Mouse (Mus musculus) forebrain, embryonic 13.5 days (tissue): Measurements from ENCODE around the gene Gm5129. TPM values are rescaled to one million over a fixed set of nuclear protein-coding genes. Genes with fewer than 3 reads are reported as not detected.
"Not testable (repeated sequence)": the region's sequence is repeated elsewhere in the genome, so short reads cannot be mapped to it uniquely, and the experiment has no call there.

Source experiments
- ATAC-seq: fragments of 200-750 bp; cut with Nextera tagmentation; 2 replicates; pipeline ENCODE4 v1.8.0; 2017
- H3K27ac ChIP-seq: fragments of 300-500 bp; sonication (generic); 2 replicates; pipeline ENCODE4 v1.5.1; 2015; ENCODE audit warnings: inconsistent platforms, mild to moderate bottlenecking, moderate library complexity
- H3K27me3 ChIP-seq: fragments of 300-500 bp; sonication (generic); 2 replicates; pipeline ENCODE4 v1.6.1; 2015; ENCODE audit warnings: mild to moderate bottlenecking, inconsistent platforms
- H3K36me3 ChIP-seq: fragments of 300-500 bp; sonication (generic); 2 replicates; pipeline ENCODE4 v1.6.1; 2015; ENCODE audit warnings: mild to moderate bottlenecking, inconsistent platforms; ENCODE audit not compliant: poor library complexity, severe bottlenecking
- H3K4me1 ChIP-seq: fragments of 300-500 bp; sonication (generic); 2 replicates; pipeline ENCODE4 v1.6.1; 2015; ENCODE audit warnings: inconsistent platforms
- H3K4me2 ChIP-seq: fragments of 300-500 bp; sonication (generic); 2 replicates; pipeline ENCODE4 v1.6.1; 2015; ENCODE audit warnings: inconsistent platforms, mild to moderate bottlenecking, moderate library complexity
- H3K4me3 ChIP-seq: fragments of 300-500 bp; sonication (generic); 2 replicates; pipeline ENCODE4 v1.5.1; 2015; ENCODE audit warnings: mild to moderate bottlenecking, inconsistent platforms
- H3K9ac ChIP-seq: fragments of 300-500 bp; sonication (generic); 2 replicates; pipeline ENCODE4 v1.6.1; 2015; ENCODE audit warnings: mild to moderate bottlenecking, inconsistent platforms
- H3K9me3 ChIP-seq: fragments of 300-500 bp; sonication (generic); replicated peaks from 2 replicates; pipeline ENCODE4 v1.6.1; 2016; ENCODE audit warnings: inconsistent platforms
- WGBS: fragments of 180-500 bp; shearing (Covaris S2); methylation state at CpG from one replicate; pipeline ENCODE4 v1.1.7; 2015; 5-methylcytosine and 5-hydroxymethylcytosine counted together
- polyA plus RNA-seq: library from polyadenylated mRNA; unstranded; fragments of >200 nt; fragmentation: Nextera tagmentation; extraction: Ambion mirVana; gene quantifications from 2 replicates; pipeline ENCODE4 v1.2.1, GENCODE M21; 2015

The Gm5129 gene
- polyA plus RNA-seq, 1 experiment from 2014 or later, result not detected

DNA sequence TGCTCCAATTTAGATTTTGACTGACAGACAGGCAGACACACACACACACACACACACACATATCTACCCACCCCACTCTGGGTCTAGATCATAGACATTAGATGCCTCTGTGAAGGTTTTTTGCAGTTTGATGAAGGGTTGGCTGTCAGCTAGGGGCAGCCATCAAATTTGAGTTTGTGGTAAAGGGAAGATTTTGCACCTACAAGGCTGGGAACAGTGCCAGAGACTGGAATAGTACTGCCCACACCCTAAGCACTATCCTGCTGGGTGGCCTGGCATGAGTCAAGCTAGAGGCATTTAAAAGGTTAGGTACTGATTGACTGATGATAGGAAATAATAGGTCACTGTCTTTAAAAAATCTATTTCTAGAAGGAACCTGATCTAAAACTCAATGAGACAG lies 15.6 kb upstream of the Gm5129 start:
- Histone ChIP-seq H3K27me3 (no peaks in the 10 kb centered on the region), H3K4me1 (no peaks in the 10 kb centered on the region), H3K36me3 (peaks cover 64% of the 10 kb centered on the region)

DNA sequence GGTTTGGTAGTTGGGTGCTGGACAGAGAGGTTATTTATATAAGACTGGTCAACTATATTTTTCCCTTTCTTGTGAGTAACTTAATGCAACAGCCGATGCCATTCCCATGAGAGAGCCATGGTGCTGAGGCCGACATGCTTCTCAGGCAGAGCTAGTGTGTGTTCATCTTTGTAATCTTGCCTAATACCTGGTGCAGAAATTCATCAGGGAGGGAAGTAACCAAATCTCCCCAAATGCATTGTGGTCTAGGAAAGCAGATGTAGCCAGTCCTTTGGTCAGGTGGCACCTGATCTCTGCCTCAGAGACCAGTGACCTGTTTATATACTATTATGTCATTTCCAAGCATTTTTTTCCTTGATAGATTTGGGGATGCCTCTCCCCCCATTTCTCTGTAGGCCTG lies 11.9 kb upstream of the Gm5129 start:
- WGBS, result 95% methylated on average over 2 of the region's 2 CpGs
- Histone ChIP-seq H3K27me3 (no peaks in the 10 kb centered on the region), H3K4me2 (no peak overlapping the region), H3K9ac (no peak overlapping the region), H3K36me3 (peaks cover 31% of the 10 kb centered on the region), H3K9me3 (no peaks in the 10 kb centered on the region), H3K4me3 (no peak overlapping the region), H3K4me1 (no peaks in the 10 kb centered on the region), H3K27ac (no peak overlapping the region)
- ATAC-seq, result no peak

More for the DNA sequence above, 15.6 kb upstream of the Gm5129 start:
- no peak for ATAC-seq
- Histone ChIP-seq H3K4me2 (no peak overlapping the region), H3K27ac (no peak overlapping the region), H3K9ac (no peak overlapping the region), H3K9me3 (no peaks in the 10 kb centered on the region), H3K4me3 (no peak overlapping the region)

DNA sequence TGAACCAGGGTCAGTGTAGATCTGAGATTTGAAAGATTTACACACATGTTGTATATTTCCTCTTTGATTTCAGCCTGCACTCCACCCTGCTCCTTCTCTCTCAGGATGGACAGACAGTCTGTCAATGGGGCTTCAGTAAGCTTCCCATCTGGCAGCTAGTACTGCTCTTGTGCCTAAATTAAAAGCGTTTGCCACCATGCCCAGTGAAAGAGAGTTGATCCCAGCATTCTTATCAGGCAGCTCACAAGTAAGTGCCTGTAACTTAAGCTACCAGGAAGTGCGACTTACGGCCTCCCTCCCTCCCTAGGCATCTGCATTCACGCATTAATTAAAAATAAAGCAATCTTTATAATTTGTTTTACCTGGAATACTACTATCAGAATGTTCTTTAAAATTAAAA lies 5.4 kb upstream of the Gm5129 start:
- Histone ChIP-seq H3K9ac (no peak overlapping the region), H3K4me3 (no peak overlapping the region), H3K4me2 (no peak overlapping the region), H3K9me3 (no peaks in the 10 kb centered on the region), H3K27ac (no peak overlapping the region), H3K4me1 (peaks cover 30% of the 10 kb centered on the region), H3K27me3 (no peaks in the 10 kb centered on the region), H3K36me3 (peaks cover 8% of the 10 kb centered on the region)
- no peak for ATAC-seq
- 77% methylated on average over 4 of the region's 4 CpGs for WGBS

DNA sequence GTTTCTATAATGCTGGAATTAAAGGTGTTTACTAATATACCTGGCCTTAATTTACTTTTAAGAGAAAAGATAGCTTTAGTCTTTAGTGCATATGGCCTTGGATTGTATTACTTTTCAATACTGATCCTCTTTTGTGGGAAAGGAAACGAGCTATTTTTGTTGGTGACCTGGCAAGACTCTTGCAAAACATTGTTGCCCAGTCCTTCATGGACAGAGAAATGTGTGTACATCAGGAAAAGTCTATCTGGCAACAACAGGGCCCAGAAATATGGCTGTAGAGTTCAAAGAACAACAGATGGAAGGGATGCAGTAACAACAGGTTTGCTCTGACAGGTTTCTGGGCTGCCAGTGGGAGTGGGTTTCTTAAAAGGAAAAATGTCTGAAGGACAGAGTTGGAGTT lies 4.9 kb upstream of the Gm5129 start:
- Histone ChIP-seq H3K4me1 (peaks cover 30% of the 10 kb centered on the region), H3K9me3 (no peaks in the 10 kb centered on the region), H3K9ac (no peak overlapping the region), H3K4me2 (no peak overlapping the region), H3K4me3 (no peak overlapping the region), H3K36me3 (peaks cover 8% of the 10 kb centered on the region), H3K27me3 (no peaks in the 10 kb centered on the region), H3K27ac (no peak overlapping the region)
- WGBS, result 79% methylated on average over 1 of the region's 1 CpGs
- no peak for ATAC-seq

DNA sequence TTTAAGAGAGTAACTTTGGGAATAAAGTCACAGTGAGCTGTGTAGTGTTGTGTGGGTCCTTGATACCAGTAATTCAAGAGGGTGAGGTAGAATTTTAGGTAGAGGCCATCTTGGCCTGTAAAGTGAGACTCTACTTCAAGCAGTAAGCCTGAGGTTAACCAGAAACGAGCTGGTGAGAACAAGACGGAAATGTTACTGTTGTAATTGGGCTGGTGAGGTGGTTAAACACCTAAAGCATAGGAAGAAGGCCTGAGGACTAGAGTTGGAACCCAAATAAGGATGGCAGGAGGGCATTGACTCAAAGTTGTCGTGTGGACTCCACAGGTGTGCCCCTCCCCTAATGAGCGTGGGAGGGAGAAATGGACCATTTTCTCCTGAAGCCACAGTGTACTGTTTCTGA lies 2.3 kb upstream of the Gm5129 start:
- 83% methylated on average over 4 of the region's 4 CpGs for WGBS
- ATAC-seq, result no peak
- no peak overlapping the region; the same call in 1 of the 2 replicates for H3K4me2 ChIP-seq

DNA sequence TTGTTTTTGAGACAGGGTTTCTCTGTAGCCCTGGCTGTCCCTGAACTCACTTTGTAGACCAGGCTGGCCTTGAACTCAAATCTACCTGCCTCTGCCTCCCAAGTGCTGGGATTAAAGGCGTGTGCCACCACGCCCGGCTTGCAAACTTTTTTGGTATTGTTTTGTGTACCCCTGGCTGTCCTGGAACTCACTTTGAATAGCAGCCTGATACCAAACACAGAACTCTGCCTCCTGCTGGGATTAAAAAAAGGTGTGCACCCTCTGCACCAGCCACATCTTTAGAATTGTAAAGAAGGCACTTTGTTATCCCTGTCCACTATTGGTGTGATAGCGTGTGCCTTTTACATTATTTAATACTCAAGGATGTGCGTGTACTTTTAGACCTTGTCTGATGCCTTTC lies 1.7 kb upstream of the Gm5129 start:
- ATAC-seq, result no peak
- H3K27me3 ChIP-seq, result no peaks in the 10 kb centered on the region
- H3K4me2 ChIP-seq, result peak overlapping the region; percentile 86
- peaks cover 38% of the 10 kb centered on the region for H3K4me1 ChIP-seq
- H3K9me3 ChIP-seq, result no peaks in the 10 kb centered on the region
- no peak overlapping the region for H3K27ac ChIP-seq
- peak overlapping the region; percentile 100; the same call in 1 of the 2 replicates for H3K4me3 ChIP-seq
- peaks cover 5% of the 10 kb centered on the region for H3K36me3 ChIP-seq
- no peak overlapping the region for H3K9ac ChIP-seq
- WGBS, result 89% methylated on average over 5 of the region's 5 CpGs

More for the DNA sequence above, 2.3 kb upstream of the Gm5129 start:
- Histone ChIP-seq H3K9me3 (no peaks in the 10 kb centered on the region), H3K9ac (no peak overlapping the region), H3K27me3 (no peaks in the 10 kb centered on the region), H3K4me3 (no peak overlapping the region), H3K4me1 (peaks cover 38% of the 10 kb centered on the region), H3K27ac (no peak overlapping the region), H3K36me3 (peaks cover 8% of the 10 kb centered on the region)

DNA sequence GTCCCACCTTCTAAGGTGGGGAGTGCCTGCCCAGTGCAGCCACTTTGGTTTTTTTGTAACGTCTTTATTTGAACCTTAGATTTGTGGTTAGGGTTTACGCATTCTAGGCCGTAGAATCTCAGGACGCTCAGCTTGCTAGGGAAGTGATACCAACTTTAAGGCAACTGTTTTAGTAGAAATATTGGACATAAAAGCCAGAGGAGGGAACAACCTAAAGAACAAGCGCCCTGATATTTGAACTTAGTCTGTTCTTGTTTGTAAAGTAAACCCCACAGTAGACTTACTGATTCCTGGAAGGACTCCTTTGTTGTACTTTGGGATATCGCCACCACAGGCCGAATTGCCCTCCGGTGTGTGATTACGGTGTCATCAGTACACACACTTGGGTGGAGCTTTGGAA lies 1.2 kb upstream of the Gm5129 start:
- 68% methylated on average over 9 of the region's 9 CpGs for WGBS
- Histone ChIP-seq H3K36me3 (no peaks in the 10 kb centered on the region), H3K4me2 (peak overlapping the region; percentile 86), H3K4me3 (peak overlapping the region; percentile 100), H3K27ac (no peak overlapping the region), H3K4me1 (peaks cover 38% of the 10 kb centered on the region), H3K9me3 (no peaks in the 10 kb centered on the region), H3K9ac (peak overlapping the region; percentile 98), H3K27me3 (no peaks in the 10 kb centered on the region)
- ATAC-seq, result no peak

DNA sequence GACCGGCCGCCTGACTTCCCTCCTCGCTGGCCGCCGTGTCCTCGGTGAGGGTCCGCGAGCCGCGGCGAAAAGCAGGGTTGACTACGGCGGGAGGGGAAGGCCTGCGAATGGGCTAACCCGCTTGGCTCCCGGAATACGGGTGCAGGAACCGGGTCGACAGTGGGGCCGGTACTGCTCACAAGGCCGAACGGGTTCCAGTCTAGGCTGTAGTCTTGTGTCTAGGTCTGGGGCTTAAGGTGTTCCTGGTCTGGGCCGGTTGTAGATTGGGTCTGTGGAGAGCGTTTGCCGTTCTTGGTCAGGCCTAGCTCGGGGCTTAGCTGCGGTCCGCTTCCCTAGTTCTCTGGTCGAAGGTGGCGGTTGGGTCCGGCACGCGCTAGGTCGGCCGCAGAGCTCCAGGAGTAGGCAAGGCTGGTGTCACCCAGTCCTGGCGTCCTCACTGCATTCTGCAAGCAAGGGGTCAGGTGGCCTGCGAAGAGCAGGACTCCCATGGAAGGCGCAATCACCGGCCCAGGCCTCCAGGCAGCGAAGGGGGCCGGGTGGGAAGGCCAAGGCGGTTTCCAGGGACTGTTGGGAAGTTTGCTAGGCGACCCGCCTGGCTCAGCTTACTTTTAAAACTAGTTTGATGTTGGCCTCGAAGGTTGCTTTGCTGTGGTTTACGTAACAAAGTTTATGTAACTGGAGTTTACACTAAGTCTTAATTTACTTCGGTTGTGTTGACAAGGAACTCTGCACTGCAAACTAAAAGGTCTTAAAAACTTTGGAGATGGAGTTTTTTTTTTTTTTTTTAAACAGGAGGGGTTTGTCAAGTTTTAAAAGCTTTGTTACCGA lies 551 bp upstream of the Gm5129 start:
- peak; percentile 79 for ATAC-seq
- H3K9ac ChIP-seq, result peak overlapping the region; percentile 98
- H3K4me2 ChIP-seq, result peak overlapping the region; percentile 86
- no peaks in the 10 kb centered on the region for H3K9me3 ChIP-seq
- 2% methylated on average over 48 of the region's 48 CpGs for WGBS
- no peaks in the 10 kb centered on the region for H3K36me3 ChIP-seq
- peak overlapping the region; percentile 100 for H3K4me3 ChIP-seq
- peak overlapping the region; percentile 95 for H3K27ac ChIP-seq
- no peaks in the 10 kb centered on the region for H3K27me3 ChIP-seq
- H3K4me1 ChIP-seq, result peaks cover 37% of the 10 kb centered on the region

DNA sequence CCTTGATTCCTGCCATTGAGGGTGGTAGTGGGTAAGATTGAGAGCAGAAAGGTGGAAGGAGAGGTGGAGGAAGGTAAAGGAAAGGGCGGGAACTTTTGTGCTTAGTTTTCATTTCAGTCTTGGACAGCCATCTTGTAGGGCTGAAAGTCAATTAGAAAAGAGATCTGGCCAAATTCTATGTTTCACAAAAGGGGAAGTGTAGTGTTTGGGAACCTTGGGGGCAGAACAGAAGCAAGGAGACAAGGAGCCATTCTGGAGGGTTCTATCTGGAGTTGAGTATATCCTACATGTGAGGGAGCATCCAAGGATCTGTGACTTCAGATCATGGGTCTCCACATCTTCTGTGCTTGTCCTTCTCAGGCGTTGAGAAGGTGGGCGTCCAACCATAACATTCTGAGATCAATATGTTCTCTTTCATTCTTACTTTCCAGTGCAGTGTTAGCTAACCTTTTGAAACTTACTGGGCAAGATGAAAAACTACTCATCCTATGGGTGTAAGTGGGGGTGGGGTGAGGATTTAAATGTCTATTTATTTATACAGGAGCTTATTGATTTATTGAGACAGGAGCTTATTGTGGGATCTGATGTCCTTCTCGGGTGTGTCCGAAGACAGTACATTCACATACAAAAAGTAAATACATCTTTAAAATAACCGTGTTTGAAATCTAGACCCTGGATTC lies 765 bp downstream of the Gm5129 start:
- H3K9me3 ChIP-seq, result no peaks in the 10 kb centered on the region
- 51% methylated on average over 6 of the region's 6 CpGs for WGBS
- H3K9ac ChIP-seq, result peak overlapping the region; percentile 98
- H3K4me1 ChIP-seq, result peaks cover 32% of the 10 kb centered on the region
- no peaks in the 10 kb centered on the region for H3K27me3 ChIP-seq
- H3K4me3 ChIP-seq, result peak overlapping the region; percentile 100
- H3K36me3 ChIP-seq, result no peaks in the 10 kb centered on the region
- H3K4me2 ChIP-seq, result peak overlapping the region; percentile 86
- no peak for ATAC-seq
- H3K27ac ChIP-seq, result peak overlapping the region; percentile 95

DNA sequence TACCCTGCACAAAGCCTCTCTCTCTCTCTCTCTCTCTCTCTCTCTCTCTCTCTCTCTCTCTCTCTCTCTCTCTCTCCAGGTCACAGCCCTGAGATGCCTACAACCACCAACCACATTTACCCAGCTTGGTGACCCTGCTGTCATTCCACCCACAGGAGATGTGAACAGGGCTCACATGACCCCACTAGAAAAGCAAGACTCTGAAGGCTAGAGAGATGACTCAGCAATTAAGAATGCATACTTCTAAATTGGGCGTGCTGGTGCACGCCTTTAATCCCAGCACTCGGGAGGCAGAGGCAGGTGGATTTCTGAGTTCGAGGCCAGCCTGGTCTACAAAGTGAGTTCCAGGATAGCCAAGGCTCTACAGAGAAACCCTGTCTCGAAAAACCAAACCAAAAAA lies 9.7 kb downstream of the Gm5129 start:
- H3K27ac ChIP-seq, H3K9ac ChIP-seq, H3K9me3 ChIP-seq, H3K4me2 ChIP-seq, ATAC-seq, H3K27me3 ChIP-seq, H3K36me3 ChIP-seq, H3K4me3 ChIP-seq, H3K4me1 ChIP-seq: not testable (repeated sequence)
- WGBS, result 83% methylated on average over 5 of the region's 5 CpGs

DNA sequence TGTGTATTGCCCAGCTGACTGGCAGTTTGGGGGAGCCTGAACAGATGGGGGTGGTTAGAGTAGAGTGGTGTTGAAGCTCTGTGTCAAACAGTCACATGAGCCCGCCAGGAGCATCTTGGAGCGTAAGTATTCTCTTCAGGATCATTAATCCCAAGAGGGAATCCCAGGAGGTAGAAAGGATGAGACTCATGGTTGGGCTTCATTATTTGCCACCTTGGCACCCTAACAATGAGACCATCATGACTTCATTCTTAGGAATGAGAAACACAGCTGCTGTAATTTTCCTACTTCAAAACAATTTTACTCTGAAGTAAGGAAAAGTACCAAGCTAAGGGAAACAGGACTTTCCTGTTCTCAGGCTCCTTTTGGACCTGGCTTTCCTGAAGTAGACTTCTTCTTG lies 10.4 kb downstream of the Gm5129 start:
- Histone ChIP-seq H3K4me3 (no peak overlapping the region), H3K36me3 (no peaks in the 10 kb centered on the region), H3K4me1 (no peaks in the 10 kb centered on the region), H3K9ac (no peak overlapping the region), H3K9me3 (no peaks in the 10 kb centered on the region), H3K27ac (no peak overlapping the region), H3K27me3 (no peaks in the 10 kb centered on the region), H3K4me2 (no peak overlapping the region)
- no peak for ATAC-seq
- 91% methylated on average over 2 of the region's 2 CpGs for WGBS

DNA sequence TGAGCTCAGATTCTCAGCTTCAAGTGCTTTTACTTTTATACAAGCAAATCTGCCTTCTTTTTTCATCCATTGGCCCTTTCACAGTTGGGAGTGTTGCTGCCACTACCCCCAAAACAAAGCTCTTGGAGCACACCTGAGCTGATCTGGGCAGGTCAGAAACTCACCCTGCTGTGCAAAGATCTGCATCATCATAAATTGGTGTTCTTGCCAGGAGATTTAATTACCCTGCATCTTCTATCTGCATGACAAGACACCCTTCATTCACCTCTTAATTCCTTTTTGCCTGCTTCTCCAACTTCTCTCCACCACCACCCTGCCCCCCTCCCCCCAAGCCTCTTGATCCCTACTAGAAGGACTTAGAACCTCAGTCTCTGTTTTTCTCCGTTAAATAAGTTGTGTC lies 14.6 kb downstream of the Gm5129 start:
- Histone ChIP-seq H3K4me3 (no peak overlapping the region), H3K27me3 (no peaks in the 10 kb centered on the region), H3K27ac (no peak overlapping the region), H3K4me2 (no peak overlapping the region), H3K9ac (no peak overlapping the region), H3K4me1 (no peaks in the 10 kb centered on the region), H3K9me3 (no peaks in the 10 kb centered on the region), H3K36me3 (no peaks in the 10 kb centered on the region)
- WGBS, result 18% methylated on average over 1 of the region's 1 CpGs
- ATAC-seq, result no peak
